Mouse (Mus musculus) kidney, postnatal 25 days (tissue): ENCODE measurements around the gene Tradd.
"Not testable (repeated sequence)": the region's sequence is repeated elsewhere in the genome, so short reads cannot be mapped to it uniquely, and the experiment has no call there.

Experiments used
- DNase-seq, 2 experiments: peaks; one replicate each; pipeline ENCODE4 v3.0.0; 2021; ENCODE audit warnings: mixed read lengths in 2 of 2

The Tradd gene

GRCm38 (mm10) chr8:105235206-105235605 lies 29.2 kb downstream of the Tradd start:
- peak in 1 of 2 experiments; percentile 32 for DNase-seq

GRCm38 (mm10) chr8:105233126-105233935 lies 31.1 kb downstream of the Tradd start:
- no peak for DNase-seq

GRCm38 (mm10) chr8:105232321-105232693 lies 32.1 kb downstream of the Tradd start:
- not testable (repeated sequence) for DNase-seq

GRCm38 (mm10) chr8:105231503-105232320 lies 32.7 kb downstream of the Tradd start:
- DNase-seq = no peak

- DNase-seq = no peak
Observed at GRCm38 (mm10) chr8:105225917-105226316, 38.5 kb downstream of the Tradd start.

GRCm38 (mm10) chr8:105225272-105225593 lies 39.2 kb downstream of the Tradd start:
- DNase-seq = no peak

GRCm38 (mm10) chr8:105224413-105225271 lies 39.8 kb downstream of the Tradd start, which contains the start of gene D230025D16Rik:
D230025D16Rik (plus strand) TSS chr8:105225145.
- DNase-seq = peak; percentile 97

GRCm38 (mm10) chr8:105223850-105224249 lies 40.6 kb downstream of the Tradd start:
- no peak for DNase-seq

GRCm38 (mm10) chr8:105217926-105218522 lies 46.4 kb downstream of the Tradd start:
- no peak for DNase-seq

- no peak for DNase-seq
Observed at GRCm38 (mm10) chr8:105214104-105214503, 50.3 kb downstream of the Tradd start.

GRCm38 (mm10) chr8:105209153-105210110 lies 55.0 kb downstream of the Tradd start:
- DNase-seq = no peak
